Mouse (Mus musculus): ENCODE results near the gene Tecta.

DNA sequence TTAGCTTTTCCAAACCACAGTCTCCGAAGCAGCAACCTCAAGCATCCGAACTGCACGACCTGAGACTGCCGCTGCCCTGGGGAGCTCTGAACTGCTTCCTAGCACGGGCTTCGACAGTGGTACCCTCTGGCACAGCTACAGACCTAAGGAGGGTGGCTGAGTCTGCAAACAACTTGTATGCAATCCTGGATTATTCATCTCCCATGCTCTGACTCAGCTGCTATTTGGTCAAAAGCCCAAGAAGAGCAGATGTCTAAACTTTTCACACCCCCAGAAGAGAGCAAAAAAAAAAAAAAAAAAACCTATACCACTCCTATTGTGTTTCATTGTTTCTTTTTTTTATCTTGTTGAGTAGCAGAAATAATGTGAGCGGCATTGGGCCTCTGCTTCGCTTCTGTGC lies 5.4 kb downstream of the Tecta start:
- TF ChIP-seq POLR2A (IDR thresholded peaks at IDR 0.05; ENCODE audit: low read depth, low read length) (no peak), CTCF (IDR thresholded peaks at IDR 0.05; ENCODE audit: extremely low read depth, insufficient read depth, insufficient read length, insufficient replicate concordance) (no peak)
